Mouse (Mus musculus) G1E (cell line): ENCODE results near the gene Mllt3.

Source experiments
- CTCF ChIP-seq: IDR thresholded peaks from 2 replicates; pipeline ENCODE4 v1.5.1; 2012; ENCODE audit warnings: low read depth, low read length, inconsistent platforms, mixed read lengths
- GATA1 ChIP-seq: IDR thresholded peaks from 2 replicates; pipeline ENCODE4 v1.6.1; 2012; ENCODE audit warnings: borderline replicate concordance, low read length, inconsistent platforms, mixed read lengths
- GATA2 ChIP-seq: IDR thresholded peaks from 2 replicates; pipeline ENCODE4 v1.6.1; 2012; ENCODE audit warnings: low read depth, low read length, inconsistent platforms, borderline replicate concordance
- POLR2AphosphoS5 ChIP-seq: IDR thresholded peaks from 2 replicates; pipeline ENCODE4 v1.6.1; 2012; ENCODE audit warnings: low read depth, low read length, inconsistent platforms; ENCODE audit not compliant: insufficient replicate concordance
- TAL1 ChIP-seq: conservative IDR thresholded peaks from 2 replicates; pipeline ENCODE4 v1.6.1; 2012; ENCODE audit warnings: low read depth, low read length, inconsistent platforms, mixed read lengths

- TF ChIP-seq CTCF (no peak), GATA1 (no peak), POLR2AphosphoS5 (no peak), TAL1 (peak; percentile 69), GATA2 (no peak)
Measured at GRCm38 (mm10) chr4:87930356-87931245, 102.6 kb downstream of the Mllt3 start.
